Mouse (Mus musculus) forebrain, embryonic 11.5 days (tissue): Measurements from ENCODE around the gene Slfn4. TPM values are rescaled to one million over a fixed set of nuclear protein-coding genes. Genes with fewer than 3 reads are reported as not detected.
"Not testable (repeated sequence)": the region's sequence is repeated elsewhere in the genome, so short reads cannot be mapped to it uniquely, and the experiment has no call there.

ENCODE experiments used
- ATAC-seq: fragments of 200-750 bp; cut with Nextera tagmentation; replicated peaks from 2 replicates; pipeline ENCODE4 v1.8.0; 2017; ENCODE audit warnings: moderate TSS enrichment; ENCODE audit not compliant: low FRiP score
- DNase-seq: peaks from one replicate; pipeline ENCODE4 v3.0.0-alpha.2; 2017; ENCODE audit warnings: low spot score
- H3K27ac ChIP-seq: fragments of 300-500 bp; sonication (generic); 2 replicates; pipeline ENCODE4 v1.5.1; 2014; ENCODE audit warnings: low read depth, low read length
- H3K27me3 ChIP-seq: fragments of 300-500 bp; sonication (generic); 2 replicates; pipeline ENCODE4 v1.6.1; 2014; ENCODE audit warnings: mild to moderate bottlenecking, low read length, mixed read lengths; ENCODE audit not compliant: control insufficient read depth, insufficient read depth
- H3K36me3 ChIP-seq: fragments of 300-500 bp; sonication (generic); 2 replicates; pipeline ENCODE4 v1.6.1; 2014; ENCODE audit warnings: mild to moderate bottlenecking, low read length, moderate library complexity, mixed read lengths; ENCODE audit not compliant: control insufficient read depth, insufficient read depth
- H3K4me1 ChIP-seq: fragments of 300-500 bp; sonication (generic); replicated peaks from 2 replicates; pipeline ENCODE4 v1.6.1; 2014; ENCODE audit warnings: low read length, mixed read lengths; ENCODE audit not compliant: control insufficient read depth, insufficient read depth
- H3K4me2 ChIP-seq: fragments of 300-500 bp; sonication (generic); 2 replicates; pipeline ENCODE4 v1.6.1; 2014; ENCODE audit warnings: low read depth, mild to moderate bottlenecking, low read length, moderate library complexity, mixed read lengths; ENCODE audit not compliant: severe bottlenecking
- H3K4me3 ChIP-seq: fragments of 300-500 bp; sonication (generic); 2 replicates; pipeline ENCODE4 v1.5.1; 2014; ENCODE audit warnings: low read depth, low read length
- H3K9ac ChIP-seq: fragments of 300-500 bp; sonication (generic); 2 replicates; pipeline ENCODE4 v1.6.1; 2014; ENCODE audit warnings: low read length
- H3K9me3 ChIP-seq: fragments of 300-500 bp; sonication (generic); 2 replicates; pipeline ENCODE4 v1.6.1; 2016; ENCODE audit warnings: low read length, mixed read lengths; ENCODE audit not compliant: control insufficient read depth
- WGBS: fragments of 180-500 bp; shearing (Covaris S2); extraction: QIAGEN DNeasy Blood & Tissue Kit; methylation state at CpG from one replicate; pipeline ENCODE4 v1.1.7; 2014; 5-methylcytosine and 5-hydroxymethylcytosine counted together
- polyA plus RNA-seq: library from polyadenylated mRNA; unstranded; fragments of >200 nt; fragmentation: Nextera tagmentation; extraction: Ambion mirVana; gene quantifications from 2 replicates; pipeline ENCODE4 v1.2.1, GENCODE M21; 2014

Slfn4 gene
- polyA plus RNA-seq, 1 experiment from 2014 or later, result not detected

DNA sequence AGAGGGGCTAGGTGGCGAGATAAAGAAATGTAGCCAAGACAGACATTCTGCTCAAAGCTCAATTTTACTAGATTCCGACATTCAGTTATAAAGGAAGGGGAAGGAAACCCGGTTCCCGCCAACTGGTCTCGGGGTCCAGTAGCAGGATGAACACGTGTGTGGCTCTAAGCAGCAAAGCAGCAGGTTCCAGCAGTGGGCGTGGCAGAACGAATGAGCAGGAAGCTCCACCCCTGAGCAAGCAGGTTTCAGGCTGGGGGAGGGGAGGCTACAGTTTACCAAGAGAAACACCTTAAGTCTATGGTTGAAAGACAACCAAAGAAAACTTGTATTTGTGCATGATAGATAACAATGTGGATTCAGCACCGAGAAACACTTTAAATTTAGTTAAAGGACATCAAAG, 62.4 kb downstream of the Slfn4 start:
- not testable (repeated sequence) for DNase-seq, H3K4me3 ChIP-seq, H3K4me2 ChIP-seq, H3K27ac ChIP-seq, ATAC-seq, H3K27me3 ChIP-seq, H3K36me3 ChIP-seq, H3K9me3 ChIP-seq, H3K4me1 ChIP-seq, H3K9ac ChIP-seq
- 89% methylated on average over 9 of the region's 9 CpGs for WGBS

DNA sequence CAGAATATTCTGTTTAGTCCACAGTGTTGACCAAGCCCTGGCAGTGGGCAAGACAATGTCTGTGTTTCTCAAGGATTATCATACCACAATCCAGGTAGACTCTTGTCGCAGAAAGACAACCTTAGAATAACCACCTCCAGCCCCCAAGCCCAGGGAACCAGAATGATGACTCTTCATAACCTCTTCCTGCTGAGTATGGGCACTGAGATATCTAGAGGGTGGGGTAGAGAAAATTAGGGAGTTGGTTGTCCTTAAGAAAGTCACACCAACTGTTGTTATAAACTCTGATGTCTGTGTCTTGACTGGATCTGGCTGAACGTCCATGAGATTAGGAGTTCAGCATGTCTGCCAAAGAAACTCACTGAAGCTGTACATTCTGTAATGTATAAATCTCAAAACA, 63.4 kb downstream of the Slfn4 start:
- Histone ChIP-seq H3K36me3 (no peaks in the 10 kb centered on the region), H3K4me1 (no peaks in the 10 kb centered on the region), H3K4me3 (no peak overlapping the region), H3K27ac (no peak overlapping the region), H3K9ac (no peak overlapping the region), H3K9me3 (no peaks in the 10 kb centered on the region), H3K27me3 (no peaks in the 10 kb centered on the region), H3K4me2 (no peak overlapping the region)
- no peak for ATAC-seq
- DNase-seq, result no peak
- WGBS, result 88% methylated on average over 2 of the region's 2 CpGs

DNA sequence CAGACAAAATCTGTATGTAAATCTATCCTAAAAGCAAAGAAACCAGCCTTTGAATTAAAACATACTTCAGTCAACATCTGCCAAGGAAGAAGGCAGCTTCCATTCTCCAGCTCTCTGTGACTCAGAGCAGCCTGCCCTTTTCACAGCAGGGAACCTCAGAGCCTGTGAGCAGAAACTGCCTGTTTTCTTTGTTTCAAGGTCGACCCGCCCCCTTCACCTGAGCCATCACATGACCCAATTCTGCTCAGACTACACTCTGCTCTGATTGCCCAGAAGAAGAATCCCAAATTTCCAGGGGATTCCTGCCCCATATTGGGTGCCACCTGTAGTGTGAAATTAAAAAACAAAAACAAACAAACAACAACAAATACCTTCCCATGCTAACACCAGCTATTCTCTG, 64.8 kb downstream of the Slfn4 start:
- Histone ChIP-seq H3K9ac (no peak overlapping the region), H3K4me1 (no peaks in the 10 kb centered on the region), H3K27ac (no peak overlapping the region), H3K27me3 (no peaks in the 10 kb centered on the region), H3K4me3 (no peak overlapping the region), H3K4me2 (no peak overlapping the region), H3K36me3 (no peaks in the 10 kb centered on the region), H3K9me3 (no peaks in the 10 kb centered on the region)
- DNase-seq (no peak), ATAC-seq (no peak)
- 30% methylated on average over 2 of the region's 2 CpGs for WGBS

Other genes with a start within 250 kb of the Slfn4 start
- 0.28 and 0.40 TPM in 2 replicates for gene Slfn5, start 223.8 kb upstream of the Slfn4 start, polyA plus RNA-seq
- 9.3 and 9.8 TPM in 2 replicates for gene Slfn9, start 183.4 kb upstream of the Slfn4 start, polyA plus RNA-seq
- 0.15 and 0.16 TPM in 2 replicates for gene Slfn8, start 154.4 kb upstream of the Slfn4 start, polyA plus RNA-seq
- 0.89 and 1.6 TPM in 2 replicates for gene Slfn2, start 110.1 kb upstream of the Slfn4 start, polyA plus RNA-seq
- not detected in 2 replicates for gene Slfn1, start 58.3 kb upstream of the Slfn4 start, polyA plus RNA-seq
- gene Slfn3, start 16.1 kb downstream of the Slfn4 start, polyA plus RNA-seq, result 0.49 and 0.52 TPM in 2 replicates
- gene Slfn14, start 111.5 kb downstream of the Slfn4 start, polyA plus RNA-seq, result 0.67 and 0.91 TPM in 2 replicates
- 108 and 110 TPM in 2 replicates for gene Ap2b1, start 123.8 kb downstream of the Slfn4 start, polyA plus RNA-seq
- 16.0 and 16.5 TPM in 2 replicates for gene Pex12, start 127.4 kb downstream of the Slfn4 start, polyA plus RNA-seq
- 4.1 and 4.6 TPM in 2 replicates for gene Rasl10b, start 234.0 kb downstream of the Slfn4 start, polyA plus RNA-seq